Mouse (Mus musculus): Measurements from ENCODE around the gene Cep164. TPM values are rescaled to one million over a fixed set of nuclear protein-coding genes. Genes with fewer than 3 reads are reported as not detected.
A peak's percentile ranks its signal among the peaks of the same experiment; 100 is the strongest.

Cep164 gene
- polyA plus RNA-seq, 1 experiment from 2014 or later, result 19.5 TPM

DNA sequence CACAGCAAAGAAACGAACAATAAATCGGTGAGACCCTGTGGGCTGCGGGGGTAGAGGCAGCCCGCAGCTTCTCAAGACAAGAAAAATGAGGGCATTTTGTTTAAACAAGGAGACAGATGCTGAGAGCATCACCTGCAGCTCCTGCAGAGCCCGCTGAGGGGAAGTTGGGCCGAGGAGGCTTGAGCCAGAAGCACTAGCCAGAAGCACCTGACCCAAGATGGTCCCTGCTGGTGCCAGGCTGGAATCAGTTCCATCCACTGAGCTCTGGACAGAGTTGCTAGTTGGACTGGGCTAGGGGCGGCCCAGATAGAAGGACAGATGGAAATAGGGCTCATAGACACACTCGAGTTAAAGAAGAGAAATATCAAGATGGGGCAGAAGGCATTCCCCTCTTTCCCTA, 61.3 kb downstream of the Cep164 start:
- WGBS, result 92% methylated on average over 8 of the region's 8 CpGs
- H3K4me2 ChIP-seq (replicated peaks; ENCODE audit: low read depth, low read length), result no peak overlapping the region

GRCm38 (mm10) chr9:45766195-45766594, 62.3 kb downstream of the Cep164 start:
- Histone ChIP-seq H3K4me3 (ENCODE audit: low read depth, low read length) (no peak overlapping the region), H3K27ac (ENCODE audit: low read depth, low read length) (no peak overlapping the region), H3K36me3 (ENCODE audit: control insufficient read depth, insufficient read depth, low read length) (no peaks in the 10 kb centered on the region), H3K27me3 (ENCODE audit: control insufficient read depth, insufficient read depth, low read length) (no peaks in the 10 kb centered on the region), H3K4me1 (replicated peaks; ENCODE audit: control insufficient read depth, insufficient read depth, low read length) (no peaks in the 10 kb centered on the region), H3K9me3 (ENCODE audit: control insufficient read depth, low read length) (no peaks in the 10 kb centered on the region), H3K9ac (ENCODE audit: low read depth, low read length) (no peak overlapping the region), H3K4me2 (replicated peaks; ENCODE audit: low read depth, low read length) (no peak overlapping the region)
- no peak for ATAC-seq (ENCODE audit: low FRiP score)
- 87% methylated on average over 6 of the region's 6 CpGs for WGBS
- no peak for DNase-seq (ENCODE audit: low spot score)

More for the DNA sequence above, 61.3 kb downstream of the Cep164 start:
- Histone ChIP-seq H3K27ac (ENCODE audit: low read depth, low read length) (no peak overlapping the region), H3K27me3 (ENCODE audit: control insufficient read depth, insufficient read depth, low read length) (no peaks in the 10 kb centered on the region), H3K9me3 (ENCODE audit: control insufficient read depth, low read length) (no peaks in the 10 kb centered on the region), H3K4me1 (replicated peaks; ENCODE audit: control insufficient read depth, insufficient read depth, low read length) (no peaks in the 10 kb centered on the region), H3K36me3 (ENCODE audit: control insufficient read depth, insufficient read depth, low read length) (0 out of 2 replicates have a peak, but pooled peaks cover 3% of the 10 kb centered on the region), H3K9ac (ENCODE audit: low read depth, low read length) (no peak overlapping the region), H3K4me3 (ENCODE audit: low read depth, low read length) (no peak overlapping the region)
- ATAC-seq (ENCODE audit: low FRiP score), result no peak
- no peak for DNase-seq (ENCODE audit: low spot score)

DNA sequence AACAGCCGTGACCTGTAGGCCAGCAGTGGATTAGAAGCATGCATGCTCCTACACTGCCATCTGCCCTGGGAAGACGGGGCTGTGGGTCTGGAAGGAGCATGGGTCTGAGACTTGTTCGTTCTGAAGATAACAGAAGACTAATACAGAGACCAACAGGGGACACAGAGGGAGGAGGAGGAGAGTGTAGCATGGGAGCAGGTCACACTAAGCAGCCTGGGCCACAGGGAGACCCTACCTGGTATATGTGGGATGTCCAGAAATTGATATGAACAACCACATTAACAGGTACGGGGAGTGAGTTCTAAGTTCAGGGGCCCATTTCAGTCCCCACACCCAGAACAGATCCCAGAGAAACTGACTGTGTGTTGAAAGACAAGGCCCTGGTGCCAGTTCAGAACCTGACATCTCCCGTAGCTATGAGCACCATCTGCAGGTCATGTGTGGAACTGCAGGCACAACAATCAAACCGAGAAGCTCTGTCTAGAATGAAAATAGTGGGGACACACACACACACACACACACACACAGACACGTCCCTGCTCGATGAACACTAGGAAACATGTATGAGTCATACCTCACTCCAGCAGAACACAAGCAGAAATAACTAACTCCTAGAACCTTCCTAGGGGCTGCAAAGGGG, 73.9 kb downstream of the Cep164 start:
- no peak overlapping the region for H3K4me3 ChIP-seq (ENCODE audit: low read depth, low read length)
- H3K4me1 ChIP-seq (replicated peaks; ENCODE audit: control insufficient read depth, insufficient read depth, low read length), result no peaks in the 10 kb centered on the region
- no peaks in the 10 kb centered on the region for H3K27me3 ChIP-seq (ENCODE audit: control insufficient read depth, insufficient read depth, low read length)
- peak; percentile 86 for DNase-seq (ENCODE audit: low spot score)
- no peaks in the 10 kb centered on the region for H3K36me3 ChIP-seq (ENCODE audit: control insufficient read depth, insufficient read depth, low read length)
- no peak overlapping the region for H3K9ac ChIP-seq (ENCODE audit: low read depth, low read length)
- H3K27ac ChIP-seq (ENCODE audit: low read depth, low read length), result no peak overlapping the region
- H3K9me3 ChIP-seq (ENCODE audit: control insufficient read depth, low read length), result no peaks in the 10 kb centered on the region
- no peak for ATAC-seq (ENCODE audit: low FRiP score)
- no peak overlapping the region for H3K4me2 ChIP-seq (replicated peaks; ENCODE audit: low read depth, low read length)
- 41% methylated on average over 8 of the region's 8 CpGs for WGBS

GRCm38 (mm10) chr9:45749917-45750316, 78.6 kb downstream of the Cep164 start:
- Histone ChIP-seq H3K36me3 (ENCODE audit: control insufficient read depth, insufficient read depth, low read length) (no peaks in the 10 kb centered on the region), H3K9ac (ENCODE audit: low read depth, low read length) (no peak overlapping the region), H3K4me1 (replicated peaks; ENCODE audit: control insufficient read depth, insufficient read depth, low read length) (no peaks in the 10 kb centered on the region), H3K4me3 (ENCODE audit: low read depth, low read length) (no peak overlapping the region), H3K4me2 (replicated peaks; ENCODE audit: low read depth, low read length) (no peak overlapping the region), H3K9me3 (ENCODE audit: control insufficient read depth, low read length) (no peaks in the 10 kb centered on the region), H3K27me3 (ENCODE audit: control insufficient read depth, insufficient read depth, low read length) (no peaks in the 10 kb centered on the region), H3K27ac (ENCODE audit: low read depth, low read length) (no peak overlapping the region)
- DNase-seq (ENCODE audit: low spot score) (no peak), ATAC-seq (ENCODE audit: low FRiP score) (no peak)
- 92% methylated on average over 4 of the region's 4 CpGs for WGBS

DNA sequence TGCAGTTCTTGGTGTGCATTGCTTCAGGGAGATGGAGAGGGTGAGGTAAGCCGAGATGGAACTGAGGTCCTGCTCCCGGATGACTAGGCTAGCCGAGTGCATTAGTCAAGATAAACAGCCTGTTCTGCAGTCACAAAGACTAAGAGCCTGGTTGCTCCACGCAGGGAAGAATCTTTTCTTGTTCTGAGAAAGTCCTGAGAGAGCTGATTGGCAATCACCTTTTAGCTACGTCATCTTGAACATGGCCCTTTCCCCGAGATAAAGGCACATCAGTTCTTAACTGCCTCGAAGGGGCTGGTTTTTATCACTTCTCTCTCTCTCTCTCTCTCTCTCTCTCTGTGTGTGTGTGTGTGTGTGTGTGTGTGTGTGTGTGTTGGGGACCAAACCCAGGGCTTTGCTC, 83.0 kb downstream of the Cep164 start:
- 74% methylated on average over 7 of the region's 7 CpGs for WGBS

GRCm38 (mm10) chr9:45740584-45740980, 87.9 kb downstream of the Cep164 start:
- WGBS, result 60% methylated on average over 2 of the region's 2 CpGs

More for the DNA sequence above, 83.0 kb downstream of the Cep164 start:
- H3K4me2 ChIP-seq (replicated peaks; ENCODE audit: low read depth, low read length), result no peak overlapping the region
- no peak overlapping the region for H3K27ac ChIP-seq (ENCODE audit: low read depth, low read length)
- H3K36me3 ChIP-seq (ENCODE audit: control insufficient read depth, insufficient read depth, low read length), result no peaks in the 10 kb centered on the region
- H3K4me3 ChIP-seq (ENCODE audit: low read depth, low read length), result no peak overlapping the region
- H3K9me3 ChIP-seq (ENCODE audit: control insufficient read depth, low read length), result no peaks in the 10 kb centered on the region
- DNase-seq (ENCODE audit: low spot score) (no peak), ATAC-seq (ENCODE audit: low FRiP score) (no peak)
- H3K27me3 ChIP-seq (ENCODE audit: control insufficient read depth, insufficient read depth, low read length), result no peaks in the 10 kb centered on the region
- no peaks in the 10 kb centered on the region for H3K4me1 ChIP-seq (replicated peaks; ENCODE audit: control insufficient read depth, insufficient read depth, low read length)
- no peak overlapping the region for H3K9ac ChIP-seq (ENCODE audit: low read depth, low read length)

GRCm38 (mm10) chr9:45739702-45740583, 88.5 kb downstream of the Cep164 start:
- 75% methylated on average over 17 of the region's 17 CpGs for WGBS
- Histone ChIP-seq H3K27ac (ENCODE audit: low read depth, low read length) (no peak overlapping the region), H3K9me3 (ENCODE audit: control insufficient read depth, low read length) (no peaks in the 10 kb centered on the region), H3K4me2 (replicated peaks; ENCODE audit: low read depth, low read length) (no peak overlapping the region), H3K36me3 (ENCODE audit: control insufficient read depth, insufficient read depth, low read length) (no peaks in the 10 kb centered on the region), H3K27me3 (ENCODE audit: control insufficient read depth, insufficient read depth, low read length) (no peaks in the 10 kb centered on the region), H3K4me3 (ENCODE audit: low read depth, low read length) (no peak overlapping the region), H3K4me1 (replicated peaks; ENCODE audit: control insufficient read depth, insufficient read depth, low read length) (no peaks in the 10 kb centered on the region), H3K9ac (ENCODE audit: low read depth, low read length) (no peak overlapping the region)
- DNase-seq (ENCODE audit: low spot score) (no peak), ATAC-seq (ENCODE audit: low FRiP score) (no peak)

More at GRCm38 (mm10) chr9:45740584-45740980, 87.9 kb downstream of the Cep164 start:
- no peak overlapping the region for H3K27ac ChIP-seq (ENCODE audit: low read depth, low read length)
- no peaks in the 10 kb centered on the region for H3K27me3 ChIP-seq (ENCODE audit: control insufficient read depth, insufficient read depth, low read length)
- no peaks in the 10 kb centered on the region for H3K9me3 ChIP-seq (ENCODE audit: control insufficient read depth, low read length)
- peak; percentile 59; the same call in 1 of the 2 replicates for ATAC-seq (ENCODE audit: low FRiP score)
- no peaks in the 10 kb centered on the region for H3K4me1 ChIP-seq (replicated peaks; ENCODE audit: control insufficient read depth, insufficient read depth, low read length)
- no peak overlapping the region for H3K9ac ChIP-seq (ENCODE audit: low read depth, low read length)
- H3K36me3 ChIP-seq (ENCODE audit: control insufficient read depth, insufficient read depth, low read length), result no peaks in the 10 kb centered on the region
- no peak overlapping the region for H3K4me2 ChIP-seq (replicated peaks; ENCODE audit: low read depth, low read length)
- peak; percentile 51 for DNase-seq (ENCODE audit: low spot score)
- H3K4me3 ChIP-seq (ENCODE audit: low read depth, low read length), result no peak overlapping the region

DNA sequence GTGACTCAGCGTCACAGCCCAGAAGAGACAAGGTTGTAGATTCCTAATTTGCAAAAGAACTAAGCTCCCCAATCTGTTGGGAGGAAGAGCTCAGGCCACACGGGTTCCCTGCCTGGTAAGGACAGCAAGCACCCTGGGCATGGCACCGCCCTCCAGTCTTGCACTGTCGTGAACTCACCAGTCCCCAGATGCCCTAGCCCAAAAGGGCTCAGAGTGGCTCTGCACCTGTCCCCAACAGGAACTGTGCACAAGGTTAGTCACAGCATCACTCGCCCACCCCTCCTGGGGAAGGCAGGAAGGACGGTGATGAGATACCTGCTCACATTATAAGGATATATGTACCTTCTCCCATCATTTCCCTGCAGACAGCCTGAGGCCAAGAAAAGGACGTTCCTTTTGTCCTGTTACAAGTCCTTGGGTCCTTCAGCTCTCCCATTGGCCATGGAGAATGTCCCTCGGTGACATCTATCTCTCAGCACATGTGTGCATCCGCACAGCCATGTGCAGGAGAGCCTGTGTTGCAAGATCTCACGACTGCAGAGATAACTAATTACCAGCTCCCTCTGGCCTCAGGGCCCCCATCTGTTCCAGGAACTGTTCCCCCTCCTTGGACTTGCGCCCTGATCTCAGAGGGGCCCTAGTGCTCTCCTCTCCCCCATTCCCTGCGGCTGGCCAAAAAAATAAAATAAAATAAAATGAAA, 89.3 kb downstream of the Cep164 start:
- no peak overlapping the region for H3K9ac ChIP-seq (ENCODE audit: low read depth, low read length)
- ATAC-seq (ENCODE audit: low FRiP score) (no peak), DNase-seq (ENCODE audit: low spot score) (peak; percentile 6)
- H3K4me1 ChIP-seq (replicated peaks; ENCODE audit: control insufficient read depth, insufficient read depth, low read length), result no peaks in the 10 kb centered on the region
- no peaks in the 10 kb centered on the region for H3K27me3 ChIP-seq (ENCODE audit: control insufficient read depth, insufficient read depth, low read length)
- H3K4me2 ChIP-seq (replicated peaks; ENCODE audit: low read depth, low read length), result no peak overlapping the region
- no peak overlapping the region for H3K4me3 ChIP-seq (ENCODE audit: low read depth, low read length)
- WGBS, result 72% methylated on average over 12 of the region's 12 CpGs
- no peaks in the 10 kb centered on the region for H3K36me3 ChIP-seq (ENCODE audit: control insufficient read depth, insufficient read depth, low read length)
- H3K27ac ChIP-seq (ENCODE audit: low read depth, low read length), result no peak overlapping the region
- no peaks in the 10 kb centered on the region for H3K9me3 ChIP-seq (ENCODE audit: control insufficient read depth, low read length)

Measured in hindbrain, embryonic 11.5 days (tissue).